Mouse (Mus musculus): Measurements from ENCODE around the gene Trit1. TPM values are rescaled to one million over a fixed set of nuclear protein-coding genes. Genes with fewer than 3 reads are reported as not detected.
A peak's percentile ranks its signal among the peaks of the same experiment; 100 is the strongest.

The Trit1 gene
- polyA plus RNA-seq, 1 experiment from 2014 or later, result 19.2 TPM

DNA sequence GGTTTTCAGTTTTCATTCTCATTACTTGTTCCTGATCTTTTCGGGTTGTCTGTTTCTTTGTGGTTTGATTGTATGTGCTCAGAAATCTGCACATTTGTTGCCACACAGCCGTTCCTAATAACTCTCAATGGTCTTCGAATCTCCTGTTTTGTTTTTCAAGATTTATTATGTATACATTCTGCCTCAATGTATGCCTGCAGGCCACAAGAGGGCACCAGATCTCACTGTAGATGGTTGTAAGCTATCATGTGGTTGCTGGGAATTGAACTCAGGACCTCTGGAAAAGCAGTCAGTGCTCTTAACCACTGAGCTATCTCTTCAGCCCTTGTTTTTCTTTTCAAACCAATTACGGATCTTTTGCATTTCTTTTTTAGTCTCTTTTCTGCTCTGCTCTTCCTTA, 70.0 kb downstream of the Trit1 start:
- H3K9me3 ChIP-seq, result no peaks in the 10 kb centered on the region
- 0 out of 2 replicates have a peak, but pooled peaks cover 5% of the 10 kb centered on the region for H3K27me3 ChIP-seq
- H3K27ac ChIP-seq, result no peak overlapping the region
- H3K9ac ChIP-seq, result no peak overlapping the region
- no peaks in the 10 kb centered on the region for H3K4me1 ChIP-seq
- WGBS, result 84% methylated on average over 4 of the region's 4 CpGs
- H3K4me3 ChIP-seq, result no peak overlapping the region
- H3K4me2 ChIP-seq, result no peak overlapping the region
- no peaks in the 10 kb centered on the region for H3K36me3 ChIP-seq
- no peak for ATAC-seq (ENCODE audit: borderline replicate concordance, extremely low read depth, low FRiP score, low TSS enrichment)

DNA sequence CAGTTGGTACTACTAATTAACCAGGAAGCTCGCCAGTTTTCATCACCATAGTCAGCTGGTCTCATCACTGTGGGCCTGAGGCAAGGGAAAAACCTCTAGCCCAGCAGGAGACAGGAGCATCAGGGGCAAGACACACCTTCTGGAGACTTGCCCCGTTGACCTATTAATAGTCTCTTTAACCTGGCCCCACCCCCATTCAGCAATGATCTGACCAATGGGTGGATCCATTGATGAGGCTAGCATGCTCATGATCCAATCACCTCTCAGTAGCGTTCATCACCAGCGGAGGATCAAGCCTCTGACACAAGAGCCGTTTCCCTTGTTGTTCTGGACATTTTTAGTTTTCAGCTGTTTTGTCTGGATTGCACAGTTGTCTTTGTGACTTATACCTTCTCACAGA, 76.2 kb downstream of the Trit1 start:
- no peak overlapping the region for H3K4me3 ChIP-seq
- peak overlapping the region; percentile 73; the same call in 1 of the 2 replicates for H3K27ac ChIP-seq
- H3K9ac ChIP-seq, result no peak overlapping the region
- no peak overlapping the region for H3K4me2 ChIP-seq
- ATAC-seq (ENCODE audit: borderline replicate concordance, extremely low read depth, low FRiP score, low TSS enrichment), result no peak
- 59% methylated on average over 5 of the region's 5 CpGs for WGBS
- no peaks in the 10 kb centered on the region for H3K4me1 ChIP-seq
- no peaks in the 10 kb centered on the region for H3K27me3 ChIP-seq
- H3K36me3 ChIP-seq, result no peaks in the 10 kb centered on the region
- H3K9me3 ChIP-seq, result no peaks in the 10 kb centered on the region

DNA sequence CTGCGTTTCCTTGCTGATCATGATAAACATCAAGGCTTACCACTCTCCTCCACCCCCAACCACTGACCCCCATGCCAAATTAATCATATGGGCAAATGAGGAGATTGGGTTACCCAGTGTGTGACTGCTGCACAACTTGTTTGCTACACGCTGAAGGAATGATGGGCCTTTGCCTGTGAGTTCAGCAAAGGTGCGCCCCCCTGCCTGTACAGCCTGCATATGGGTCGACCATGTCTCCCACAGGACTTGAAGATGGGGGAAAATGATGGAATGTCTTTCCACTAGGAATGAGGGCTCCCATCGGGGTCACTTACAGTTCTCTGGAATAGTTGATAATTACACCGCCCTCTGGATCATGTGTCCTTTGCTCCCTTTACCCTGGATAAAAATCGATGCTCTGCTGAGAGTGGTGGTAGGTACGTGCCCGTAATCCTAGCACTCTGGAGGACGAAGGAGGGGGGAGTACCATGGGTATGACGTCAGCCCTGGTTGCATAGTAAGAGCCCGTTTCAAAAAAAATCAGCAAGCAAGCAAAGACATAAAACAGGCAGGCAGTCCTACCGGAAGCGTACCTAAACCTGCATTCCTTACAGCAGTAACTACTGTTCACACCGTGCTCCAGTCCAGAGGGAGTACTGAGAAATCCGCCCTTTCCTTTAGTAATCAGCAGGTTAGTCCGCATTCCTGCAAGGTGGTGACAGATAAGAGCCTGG, 76.8 kb downstream of the Trit1 start:
- WGBS, result 31% methylated on average over 17 of the region's 17 CpGs
- peak; percentile 87 for ATAC-seq (ENCODE audit: borderline replicate concordance, extremely low read depth, low FRiP score, low TSS enrichment)
- no peak overlapping the region for H3K9ac ChIP-seq
- H3K27me3 ChIP-seq, result no peaks in the 10 kb centered on the region
- H3K9me3 ChIP-seq, result no peaks in the 10 kb centered on the region
- H3K27ac ChIP-seq, result peak overlapping the region; percentile 73
- no peaks in the 10 kb centered on the region for H3K4me1 ChIP-seq
- H3K4me2 ChIP-seq, result peak overlapping the region; percentile 41
- 0 out of 2 replicates have a peak overlapping the region, but pooled peaks have one; percentile 10 for H3K4me3 ChIP-seq
- no peaks in the 10 kb centered on the region for H3K36me3 ChIP-seq

DNA sequence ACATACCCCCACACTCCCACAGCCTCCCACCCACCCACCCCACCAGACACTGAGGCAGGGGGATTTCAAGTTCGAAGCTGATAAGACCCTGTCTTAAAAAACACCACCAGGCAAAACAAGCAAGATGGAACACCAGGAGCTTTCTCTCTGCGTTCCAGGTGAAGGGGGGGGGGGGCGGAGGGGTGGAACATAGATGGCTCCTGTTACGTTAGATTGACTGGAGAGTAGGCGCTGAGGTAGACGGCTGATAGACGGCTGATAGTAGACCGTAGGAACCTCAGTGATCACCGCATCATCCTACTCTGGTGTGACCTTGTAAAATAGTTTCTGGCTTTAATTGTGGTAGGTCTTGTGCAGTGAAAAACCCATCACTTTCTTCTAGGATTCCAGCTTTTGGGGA, 77.5 kb downstream of the Trit1 start:
- Histone ChIP-seq H3K4me3 (no peak overlapping the region), H3K27me3 (no peaks in the 10 kb centered on the region), H3K9me3 (no peaks in the 10 kb centered on the region), H3K27ac (peak overlapping the region; percentile 73; the same call in 1 of the 2 replicates), H3K36me3 (no peaks in the 10 kb centered on the region), H3K4me2 (peak overlapping the region; percentile 41; the same call in 1 of the 2 replicates), H3K9ac (no peak overlapping the region), H3K4me1 (no peaks in the 10 kb centered on the region)
- WGBS, result 30% methylated on average over 9 of the region's 9 CpGs
- ATAC-seq (ENCODE audit: borderline replicate concordance, extremely low read depth, low FRiP score, low TSS enrichment), result peak; percentile 67; the same call in 1 of the 2 replicates

Other genes starting within 250 kb of the Trit1 start
- gene Ppt1, start 180.4 kb upstream of the Trit1 start, polyA plus RNA-seq (2015; fragmentation: Nextera tagmentation; extraction: Ambion mirVana), result 62.1 and 73.1 TPM in 2 replicates
- gene Cap1, start 130.5 kb upstream of the Trit1 start, polyA plus RNA-seq (2015; fragmentation: Nextera tagmentation; extraction: Ambion mirVana), result 61.7 and 70.2 TPM in 2 replicates
- gene Mfsd2a, start 55.4 kb upstream of the Trit1 start, polyA plus RNA-seq (2015; fragmentation: Nextera tagmentation; extraction: Ambion mirVana), result 0.82 and 0.83 TPM in 2 replicates
- 18.5 and 20.8 TPM in 2 replicates for gene Mycl, start 20.9 kb upstream of the Trit1 start, polyA plus RNA-seq (2015; fragmentation: Nextera tagmentation; extraction: Ambion mirVana)
- 1.3 and 1.6 TPM in 2 replicates for gene Bmp8b, start 88.6 kb downstream of the Trit1 start, polyA plus RNA-seq (2015; fragmentation: Nextera tagmentation; extraction: Ambion mirVana)
- gene Oxct2b, start 99.7 kb downstream of the Trit1 start, polyA plus RNA-seq (2015; fragmentation: Nextera tagmentation; extraction: Ambion mirVana), result not detected in 2 replicates
- gene Ppie, start 123.4 kb downstream of the Trit1 start, polyA plus RNA-seq (2015; fragmentation: Nextera tagmentation; extraction: Ambion mirVana), result 107 and 109 TPM in 2 replicates
- 0.28 and 0.37 TPM in 2 replicates for gene Hpcal4, start 166.6 kb downstream of the Trit1 start, polyA plus RNA-seq (2015; fragmentation: Nextera tagmentation; extraction: Ambion mirVana)
- gene Nt5c1a, start 184.9 kb downstream of the Trit1 start, polyA plus RNA-seq (2015; fragmentation: Nextera tagmentation; extraction: Ambion mirVana), result not detected in 2 replicates
- 30.0 TPM in 2 replicates for gene Heyl, start 217.0 kb downstream of the Trit1 start, polyA plus RNA-seq (2015; fragmentation: Nextera tagmentation; extraction: Ambion mirVana)
- 32.8 and 37.2 TPM in 2 replicates for gene Pabpc4, start 245.8 kb downstream of the Trit1 start, polyA plus RNA-seq (2015; fragmentation: Nextera tagmentation; extraction: Ambion mirVana)

Data from lung, embryonic 15.5 days (tissue).